Mouse (Mus musculus) ES-E14 (cell line): ENCODE measurements at regions not wholly inside any gene's neighbourhood (a gene's known extent, or its start where the extent isn't known, plus 50 kb on each side); places are given as distances from the start of the nearest gene placed in this dataset.

Experiments
- DNase-seq: peaks from one replicate; pipeline ENCODE4 v3.0.0-alpha.2; 2013; ENCODE audit warnings: low read depth, low spot score
- H3K27ac ChIP-seq: 2 replicates; pipeline ENCODE4 v1.5.1; 2012; ENCODE audit warnings: low read depth, mild to moderate bottlenecking, low read length, moderate library complexity, mixed read lengths; ENCODE audit not compliant: poor library complexity, insufficient read depth, severe bottlenecking
- H3K36me3 ChIP-seq: 2 replicates; pipeline ENCODE4 v1.6.1; 2012; ENCODE audit warnings: mild to moderate bottlenecking, low read length, moderate library complexity, mixed read lengths; ENCODE audit not compliant: control insufficient read depth, poor library complexity, insufficient read depth, severe bottlenecking
- H3K4me1 ChIP-seq, 2 experiments: fragments of 150-350 bp in 1 of 2; sonication (generic) in 1 of 2; 2 replicates each; pipeline ENCODE4 v1.6.1; 2012; ENCODE audit warnings: low read length in 2 of 2, mild to moderate bottlenecking in 1 of 2, mixed read lengths in 1 of 2; ENCODE audit not compliant: control insufficient read depth in 2 of 2, insufficient read depth in 2 of 2, poor library complexity in 1 of 2
- H3K4me3 ChIP-seq, 2 experiments: fragments of 150-350 bp in 1 of 2; sonication (generic) in 1 of 2; 2 replicates each; pipeline ENCODE4 v1.5.1; 2012; ENCODE audit warnings: low read length in 2 of 2, low read depth in 1 of 2, mild to moderate bottlenecking in 1 of 2, mixed read lengths in 1 of 2; ENCODE audit not compliant: insufficient read depth in 1 of 2, poor library complexity in 1 of 2, severe bottlenecking in 1 of 2
- H3K9ac ChIP-seq: 2 replicates; pipeline ENCODE4 v1.6.1; 2012; ENCODE audit warnings: low read depth, mild to moderate bottlenecking, low read length, mixed read lengths; ENCODE audit not compliant: poor library complexity, insufficient read depth, severe bottlenecking
- H3K9me3 ChIP-seq: fragments of 150-350 bp; sonication (generic); 2 replicates; pipeline ENCODE4 v1.6.1; 2012; ENCODE audit warnings: low read depth, mild to moderate bottlenecking, low read length; ENCODE audit not compliant: control insufficient read depth, insufficient read depth
- CHD2 ChIP-seq: IDR thresholded peaks from 2 replicates; pipeline ENCODE4 v1.6.1; 2014; ENCODE audit warnings: mild to moderate bottlenecking, low read depth, low read length, inconsistent platforms
- HCFC1 ChIP-seq: IDR thresholded peaks from 2 replicates; pipeline ENCODE4 v1.6.1; 2012; ENCODE audit warnings: low read length, inconsistent platforms, borderline replicate concordance; ENCODE audit not compliant: insufficient read depth
- MAFK ChIP-seq: IDR thresholded peaks from 2 replicates; pipeline ENCODE4 v1.6.1; 2014; ENCODE audit warnings: mild to moderate bottlenecking, low read depth, low read length, inconsistent platforms; ENCODE audit not compliant: insufficient read depth
- ZC3H11A ChIP-seq: IDR thresholded peaks from 2 replicates; pipeline ENCODE4 v1.6.1; 2012; ENCODE audit warnings: low read depth, mild to moderate bottlenecking, inconsistent platforms, low read length, borderline replicate concordance
- ZNF384 ChIP-seq: IDR thresholded peaks from 2 replicates; pipeline ENCODE4 v1.6.1; 2012; ENCODE audit warnings: low read depth, low read length, inconsistent platforms
- in situ Hi-C, 2 experiments: fragments of 600-800 bp; cut with MboI; formaldehyde crosslinking; loops; one replicate each; pipeline ENCODE4 v1.15.1; 2025; ENCODE audit warnings: low sequenced_read_pairs in 2 of 2, inconsistent platforms in 1 of 2; ENCODE audit not compliant: unreplicated experiment in 2 of 2

GRCm38 (mm10) chr14:67619571-67619970 lies 1610.6 kb upstream of the Gulo start:
- in situ Hi-C loops, result no loop called here
- Histone ChIP-seq H3K4me1 (no peaks in the 10 kb centered on the region), H3K9ac (no peak overlapping the region), H3K4me3 (no peak overlapping the region), H3K36me3 (no peaks in the 10 kb centered on the region), H3K9me3 (no peaks in the 10 kb centered on the region), H3K27ac (no peak overlapping the region)
- TF ChIP-seq ZC3H11A (no peak), MAFK (no peak), HCFC1 (no peak), CHD2 (no peak), ZNF384 (no peak)
- no peak for DNase-seq

GRCm38 (mm10) chr14:67614369-67614768 lies 1605.4 kb upstream of the Gulo start:
- in situ Hi-C loops, result no loop called here
- Histone ChIP-seq H3K9me3 (no peaks in the 10 kb centered on the region), H3K4me3 (no peak overlapping the region), H3K36me3 (no peaks in the 10 kb centered on the region), H3K4me1 (no peaks in the 10 kb centered on the region), H3K9ac (no peak overlapping the region), H3K27ac (no peak overlapping the region)
- no peak for DNase-seq
- TF ChIP-seq HCFC1, result no peak
- TF ChIP-seq ZC3H11A, result no peak
- TF ChIP-seq CHD2, result no peak
- TF ChIP-seq ZNF384, result no peak
- TF ChIP-seq MAFK, result no peak

- DNase-seq, result no peak
- in situ Hi-C loops, result no loop called here
Measured at GRCm38 (mm10) chr14:67613691-67614090, 1604.7 kb upstream of the Gulo start.

GRCm38 (mm10) chr14:67613221-67613620 lies 1604.2 kb upstream of the Gulo start:
- H3K9ac ChIP-seq, result no peak overlapping the region
- no peak for DNase-seq
- no peak overlapping the region for H3K4me3 ChIP-seq
- peaks cover 0 to 2% of the 10 kb centered on the region in 2 experiments; a peak in 1 of 4 replicates for H3K4me1 ChIP-seq
- TF ChIP-seq CHD2, result no peak
- H3K36me3 ChIP-seq, result no peaks in the 10 kb centered on the region
- in situ Hi-C loops, result no loop called here
- H3K27ac ChIP-seq, result no peak overlapping the region
- H3K9me3 ChIP-seq, result no peaks in the 10 kb centered on the region

More at GRCm38 (mm10) chr14:67613691-67614090, 1604.7 kb upstream of the Gulo start:
- H3K9me3 ChIP-seq, result no peaks in the 10 kb centered on the region
- H3K4me1 ChIP-seq, result no peaks in the 10 kb centered on the region
- no peak overlapping the region for H3K4me3 ChIP-seq
- no peak overlapping the region for H3K27ac ChIP-seq
- TF ChIP-seq CHD2, result no peak
- no peak for TF ChIP-seq ZC3H11A
- TF ChIP-seq ZNF384, result no peak
- TF ChIP-seq MAFK, result no peak
- TF ChIP-seq HCFC1, result no peak
- no peak overlapping the region for H3K9ac ChIP-seq
- no peaks in the 10 kb centered on the region for H3K36me3 ChIP-seq

GRCm38 (mm10) chr14:67612471-67612870 lies 1603.5 kb upstream of the Gulo start:
- no peak for DNase-seq
- peaks cover 0 to 4% of the 10 kb centered on the region in 2 experiments; a peak in 1 of 4 replicates for H3K4me1 ChIP-seq
- no peaks in the 10 kb centered on the region for H3K36me3 ChIP-seq
- no peak overlapping the region for H3K4me3 ChIP-seq
- no peaks in the 10 kb centered on the region for H3K9me3 ChIP-seq
- H3K27ac ChIP-seq, result no peak overlapping the region
- TF ChIP-seq CHD2 (no peak), HCFC1 (no peak), ZNF384 (no peak), MAFK (no peak), ZC3H11A (no peak)
- in situ Hi-C loops, result no loop called here
- no peak overlapping the region for H3K9ac ChIP-seq
